Mouse (Mus musculus): ENCODE measurements at regions not wholly inside any gene's neighbourhood (a gene's known extent, or its start where the extent isn't known, plus 50 kb on each side); places are given as distances from the start of the nearest gene placed in this dataset.

GRCm38 (mm10) chr9:52377761-52378160 lies 209.4 kb upstream of the Zc3h12c start:
- no peak for DNase-seq (ENCODE audit: low spot score)

- no peak for DNase-seq (ENCODE audit: low spot score)
Observed at GRCm38 (mm10) chr9:52376914-52377313, 208.5 kb upstream of the Zc3h12c start.

- DNase-seq (ENCODE audit: low spot score) = no peak
Observed at GRCm38 (mm10) chr9:52371296-52371695, 202.9 kb upstream of the Zc3h12c start.

GRCm38 (mm10) chr9:52368911-52369310 lies 200.5 kb upstream of the Zc3h12c start:
- no peak for DNase-seq (ENCODE audit: low spot score)

- DNase-seq (ENCODE audit: low spot score) = no peak
Observed at GRCm38 (mm10) chr9:52368080-52368479, 199.7 kb upstream of the Zc3h12c start.

GRCm38 (mm10) chr9:52366046-52366445 lies 197.7 kb upstream of the Zc3h12c start:
- no peak for DNase-seq (ENCODE audit: low spot score)

- no peak for DNase-seq (ENCODE audit: low spot score)
Observed at GRCm38 (mm10) chr9:52361599-52361998, 193.2 kb upstream of the Zc3h12c start.

- DNase-seq (ENCODE audit: low spot score) = no peak
Observed at GRCm38 (mm10) chr9:52359416-52359815, 191.0 kb upstream of the Zc3h12c start.

GRCm38 (mm10) chr9:52356549-52356948 lies 188.2 kb upstream of the Zc3h12c start:
- no peak for DNase-seq (ENCODE audit: low spot score)

- no peak for DNase-seq (ENCODE audit: low spot score)
Observed at GRCm38 (mm10) chr9:52355187-52355982, 187.0 kb upstream of the Zc3h12c start.

- DNase-seq (ENCODE audit: low spot score) = no peak
Observed at GRCm38 (mm10) chr9:52348536-52349527, 180.5 kb upstream of the Zc3h12c start.

- no peak for DNase-seq (ENCODE audit: low spot score)
Observed at GRCm38 (mm10) chr9:52344177-52344877, 176.0 kb upstream of the Zc3h12c start.

- no peak for DNase-seq (ENCODE audit: low spot score)
Observed at GRCm38 (mm10) chr9:52341029-52341428, 172.7 kb upstream of the Zc3h12c start.

GRCm38 (mm10) chr9:52337786-52338322 lies 169.5 kb upstream of the Zc3h12c start:
- DNase-seq (ENCODE audit: low spot score) = no peak

- no peak for DNase-seq (ENCODE audit: low spot score)
Observed at GRCm38 (mm10) chr9:52334767-52335166, 166.4 kb upstream of the Zc3h12c start.

- no peak for DNase-seq (ENCODE audit: low spot score)
Observed at GRCm38 (mm10) chr9:52333884-52334283, 165.5 kb upstream of the Zc3h12c start.

- DNase-seq (ENCODE audit: low spot score) = no peak
Observed at GRCm38 (mm10) chr9:52331748-52332147, 163.4 kb upstream of the Zc3h12c start.

GRCm38 (mm10) chr9:52330652-52331051 lies 162.3 kb upstream of the Zc3h12c start:
- no peak for DNase-seq (ENCODE audit: low spot score)

GRCm38 (mm10) chr9:52324347-52324746 lies 156.0 kb upstream of the Zc3h12c start:
- DNase-seq (ENCODE audit: low spot score) = no peak

- no peak for DNase-seq (ENCODE audit: low spot score)
Observed at GRCm38 (mm10) chr9:52323757-52324156, 155.4 kb upstream of the Zc3h12c start.

GRCm38 (mm10) chr9:52323226-52323625 lies 154.9 kb upstream of the Zc3h12c start:
- DNase-seq (ENCODE audit: low spot score) = no peak

GRCm38 (mm10) chr9:52301521-52301920 lies 133.1 kb upstream of the Zc3h12c start:
- DNase-seq (ENCODE audit: low spot score) = no peak

Measured in layer of hippocampus, adult 9-10 months (tissue).